Comparison of ENCODE assay signal across 9 mouse cellular contexts in the genomic region with DNA sequence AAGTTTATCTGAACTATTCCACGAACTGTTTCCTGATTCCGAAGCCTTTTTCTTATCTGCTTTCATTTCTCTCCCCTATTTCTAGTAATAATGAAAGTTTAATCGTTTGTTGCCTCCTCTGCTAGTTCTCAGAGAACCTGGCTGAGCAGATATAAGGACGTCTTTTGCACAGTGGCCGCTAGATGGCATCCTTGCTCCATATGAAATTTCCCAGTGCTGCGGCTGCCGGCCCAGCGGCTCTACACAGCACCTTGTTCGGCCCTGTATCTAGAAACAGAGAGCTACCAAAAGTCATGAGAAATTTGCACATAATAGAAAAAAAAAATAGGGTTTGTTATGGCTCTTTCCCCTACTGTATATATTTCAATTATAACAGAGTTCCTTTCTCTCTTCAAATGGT. TPM values are rescaled to one million over a fixed set of nuclear protein-coding genes. Genes with fewer than 3 reads are reported as not detected.
DNase-seq lines count a peak whose midpoint lies in the region; ATAC-seq lines count a peak whose summit lies in the region.
"Had no signal": no experiment of that assay in that cellular context is flagged by ENCODE, and none has a peak within 500 bp of the region (broad histone marks: within the 10 kb centered on the region; RNA-seq: fewer than 3 reads in every experiment).

No protein-coding gene starts in this region.

- peak overlapping the region; percentile 95 for H3K4me3 ChIP-seq in neural tube, embryonic 14.5 days (ENCODE audit: low read depth, low read length)
- H3K4me3 ChIP-seq: embryonic facial prominence, embryonic 15.5 days had no signal

- peak overlapping the region; percentile 100 for H3K27ac ChIP-seq in neural tube, embryonic 14.5 days (ENCODE audit: low read depth, low read length)
- H3K27ac ChIP-seq: embryonic facial prominence, embryonic 15.5 days had no signal

- peaks cover 62% of the 10 kb centered on the region for H3K4me1 ChIP-seq in neural tube, embryonic 14.5 days (ENCODE audit: control insufficient read depth, insufficient read depth, low read length)

- 0% methylated on average over 9 of the region's 9 CpGs for WGBS in neural tube, embryonic 14.5 days

- peak; percentile 79 for DNase-seq in ovary, postnatal 36 days (ENCODE audit: low spot score)
- DNase-seq in ovary, postnatal 10 days (ENCODE audit: low spot score): no peak
- peak; percentile 90 to 92 for DNase-seq in cerebellum, postnatal 10 days
- peak; percentile 81 for DNase-seq in gastrocnemius, postnatal 10 days
- DNase-seq in kidney, adult 11 months: peak; percentile 90
- peak; percentile 79 to 81 for DNase-seq in left cerebral cortex, postnatal 36 days (ENCODE audit: low spot score in 2 of 2)
- DNase-seq in testis, postnatal 14 days (ENCODE audit: low spot score): peak; percentile 75

- H3K36me3 ChIP-seq in neural tube, embryonic 14.5 days (ENCODE audit: control insufficient read depth, insufficient read depth, low read length): no peaks in the 10 kb centered on the region
- H3K36me3 ChIP-seq: embryonic facial prominence, embryonic 15.5 days had no signal

- no peaks in the 10 kb centered on the region for H3K9me3 ChIP-seq in neural tube, embryonic 14.5 days (ENCODE audit: control insufficient read depth, low read length)
- H3K9me3 ChIP-seq: embryonic facial prominence, embryonic 15.5 days had no signal

- H3K27me3 ChIP-seq in neural tube, embryonic 14.5 days (ENCODE audit: control insufficient read depth, insufficient read depth, low read length): no peaks in the 10 kb centered on the region

- intact Hi-C loops in left cerebral cortex, postnatal 36 days (cut with DNase I): loop anchor here (2.0 to 5.0 kb wide), 5 partner anchors 344 to 582 kb away; partner anchors contain the start of gene Snx11

- peak overlapping the region; percentile 100 for H3K9ac ChIP-seq in neural tube, embryonic 14.5 days (replicated peaks; ENCODE audit: low read depth, low read length)
- H3K9ac ChIP-seq: embryonic facial prominence, embryonic 15.5 days had no signal

- peak overlapping the region; percentile 100 for H3K4me2 ChIP-seq in neural tube, embryonic 14.5 days (ENCODE audit: low read depth, low read length)
- H3K4me2 ChIP-seq: embryonic facial prominence, embryonic 15.5 days had no signal

- ATAC-seq in neural tube, embryonic 14.5 days (ENCODE audit: low read depth): peak; percentile 72

RNA-seq across cellular contexts. Expression of gene Hoxb8, which starts 2.9 kb away (rescaled TPM):
- 1 to 10 TPM in 1 of 2 experiments, under 1 TPM in 1; 0.92 to 1.9 TPM for total RNA-seq in gastrocnemius, postnatal 10 days (2021)
- total RNA-seq in left cerebral cortex, postnatal 36 days (2021): not detected
- polyA plus RNA-seq in neural tube, embryonic 14.5 days (2014; fragmentation: Nextera tagmentation; extraction: Ambion mirVana): 78.6 and 120 TPM in 2 replicates
- polyA plus RNA-seq: embryonic facial prominence, embryonic 15.5 days had no signal

RNA-seq across cellular contexts. Expression of gene Hoxb9, which starts 7.5 kb away (rescaled TPM):
- under 1 TPM; 0.63 to 0.79 TPM for total RNA-seq in gastrocnemius, postnatal 10 days (2021)
- not detected for total RNA-seq in left cerebral cortex, postnatal 36 days (2021)
- 106 and 114 TPM in 2 replicates for polyA plus RNA-seq in neural tube, embryonic 14.5 days (2014; fragmentation: Nextera tagmentation; extraction: Ambion mirVana)
- polyA plus RNA-seq: embryonic facial prominence, embryonic 15.5 days had no signal

RNA-seq across cellular contexts. Expression of gene Hoxb7, which starts 7.7 kb away (rescaled TPM):
- total RNA-seq in gastrocnemius, postnatal 10 days (2021): 1 to 10 TPM; 1.6 to 1.9 TPM
- not detected for total RNA-seq in left cerebral cortex, postnatal 36 days (2021)
- 120 and 133 TPM in 2 replicates for polyA plus RNA-seq in neural tube, embryonic 14.5 days (2014; fragmentation: Nextera tagmentation; extraction: Ambion mirVana)
- polyA plus RNA-seq: embryonic facial prominence, embryonic 15.5 days had no signal

RNA-seq across cellular contexts. Expression of gene Hoxb6, which starts 13.5 kb away (rescaled TPM):
- total RNA-seq in gastrocnemius, postnatal 10 days (2021): 1 to 10 TPM in 1 of 2 experiments, under 1 TPM in 1; 0.56 to 2.0 TPM
- total RNA-seq in left cerebral cortex, postnatal 36 days (2021): not detected
- 138 and 141 TPM in 2 replicates for polyA plus RNA-seq in neural tube, embryonic 14.5 days (2014; fragmentation: Nextera tagmentation; extraction: Ambion mirVana)
- polyA plus RNA-seq: embryonic facial prominence, embryonic 15.5 days had no signal

RNA-seq across cellular contexts. Expression of gene Hoxb5, which starts 24.4 kb away (rescaled TPM):
- total RNA-seq in gastrocnemius, postnatal 10 days (2021): 1 to 10 TPM in 1 of 2 experiments, under 1 TPM in 1; 0.89 to 1.3 TPM
- not detected for total RNA-seq in left cerebral cortex, postnatal 36 days (2021)
- polyA plus RNA-seq in neural tube, embryonic 14.5 days (2014; fragmentation: Nextera tagmentation; extraction: Ambion mirVana): 49.1 and 52.4 TPM in 2 replicates
- polyA plus RNA-seq: embryonic facial prominence, embryonic 15.5 days had no signal
